ENCODE assay signal across 21 mouse cellular contexts in the genomic region with DNA sequence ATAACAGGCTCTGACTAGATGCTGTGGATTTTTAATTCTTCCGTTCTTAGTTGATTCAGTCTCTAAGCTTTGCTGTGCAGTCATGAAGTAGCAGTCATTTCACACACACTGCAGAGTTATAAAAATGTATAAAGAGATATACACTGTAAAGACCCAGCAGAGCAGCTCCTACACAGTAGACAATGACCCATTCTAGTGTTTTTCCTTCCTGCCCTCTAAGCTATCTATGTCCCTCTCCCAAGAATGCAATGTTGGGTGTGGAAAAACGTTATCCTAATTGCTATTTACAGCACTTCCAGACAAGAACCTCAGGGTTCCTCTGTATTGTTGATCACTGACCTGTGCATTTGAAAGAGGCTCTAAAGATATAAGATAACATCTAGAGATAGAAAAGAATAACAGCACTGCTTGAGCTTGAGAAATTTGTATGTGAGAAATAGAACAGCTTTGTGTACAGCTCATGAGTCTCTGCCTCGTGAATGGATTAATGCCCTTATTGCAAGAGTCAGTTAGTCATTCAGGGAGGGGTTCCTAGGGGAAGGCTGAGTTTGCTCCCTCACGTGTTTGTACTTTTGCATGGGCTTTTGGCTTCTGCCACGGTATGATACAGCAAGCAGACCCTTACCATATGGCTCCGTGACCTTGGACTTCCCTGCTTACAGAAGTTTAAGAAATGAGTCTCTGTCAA.
DNase-seq lines count a peak whose midpoint lies in the region; ATAC-seq and TF ChIP-seq lines count a peak whose summit lies in the region.
"Had no signal": no experiment of that assay in that cellular context is flagged by ENCODE, and none has a peak within 500 bp of the region (broad histone marks: within the 10 kb centered on the region; RNA-seq: fewer than 3 reads in every experiment).

No protein-coding gene starts in this region.

- no peak overlapping the region for H3K4me3 ChIP-seq in heart, embryonic 12.5 days
- no peak overlapping the region for H3K4me3 ChIP-seq in embryonic facial prominence, embryonic 11.5 days (ENCODE audit: low read depth, low read length)
- H3K4me3 ChIP-seq in intestine, postnatal 0 days (ENCODE audit: low read depth, low read length), result no peak overlapping the region
- H3K4me3 ChIP-seq: limb, embryonic 12.5 days; liver, embryonic 13.5 days had no signal

- H3K4me2 ChIP-seq in heart, embryonic 12.5 days, result no peak overlapping the region
- H3K4me2 ChIP-seq in embryonic facial prominence, embryonic 11.5 days (ENCODE audit: low read depth, low read length), result no peak overlapping the region
- no peak overlapping the region for H3K4me2 ChIP-seq in intestine, postnatal 0 days (replicated peaks; ENCODE audit: low read depth)
- H3K4me2 ChIP-seq: limb, embryonic 12.5 days; liver, embryonic 13.5 days had no signal

- ATAC-seq in heart, embryonic 12.5 days (ENCODE audit: insufficient number of reproducible peaks, low FRiP score), result no peak
- ATAC-seq in embryonic facial prominence, embryonic 11.5 days (replicated peaks; ENCODE audit: insufficient number of reproducible peaks, low FRiP score, low TSS enrichment, low read depth), result no peak; the same call in 1 of the 2 replicates
- ATAC-seq in intestine, postnatal 0 days, result 0 out of 2 replicates have a peak, but pooled peaks have one; percentile 13
- ATAC-seq: forebrain, postnatal 0 days; hindbrain, embryonic 16.5 days; midbrain, embryonic 16.5 days; Patski had no signal

- WGBS in heart, embryonic 12.5 days, result 35% methylated on average over 6 of the region's 6 CpGs
- 29% methylated on average over 6 of the region's 6 CpGs for WGBS in embryonic facial prominence, embryonic 11.5 days
- 17% methylated on average over 6 of the region's 6 CpGs for WGBS in intestine, postnatal 0 days

- peaks cover 13% of the 10 kb centered on the region for H3K4me1 ChIP-seq in heart, embryonic 12.5 days (replicated peaks)
- no peaks in the 10 kb centered on the region for H3K4me1 ChIP-seq in embryonic facial prominence, embryonic 11.5 days (ENCODE audit: control insufficient read depth, insufficient read depth, low read length)
- H3K4me1 ChIP-seq in intestine, postnatal 0 days (replicated peaks; ENCODE audit: control insufficient read depth, insufficient read depth, low read length), result peaks cover 3% of the 10 kb centered on the region; the same call in 1 of the 2 replicates
- H3K4me1 ChIP-seq: limb, embryonic 12.5 days; liver, embryonic 13.5 days had no signal

- no peak for TF ChIP-seq CTCF in intestine, postnatal 0 days (IDR thresholded peaks at IDR 0.05; ENCODE audit: low read depth)

- no peaks in the 10 kb centered on the region for H3K27me3 ChIP-seq in heart, embryonic 12.5 days (replicated peaks)
- H3K27me3 ChIP-seq in embryonic facial prominence, embryonic 11.5 days (ENCODE audit: control insufficient read depth, insufficient read depth, low read length), result no peaks in the 10 kb centered on the region
- no peaks in the 10 kb centered on the region for H3K27me3 ChIP-seq in intestine, postnatal 0 days (replicated peaks; ENCODE audit: control insufficient read depth, insufficient read depth, low read length)
- H3K27me3 ChIP-seq: limb, embryonic 12.5 days; liver, embryonic 13.5 days; Patski had no signal

- intact Hi-C loops in heart, postnatal 14 days (cut with DNase I), result no loop called here

- no peak for DNase-seq in heart, postnatal 14 days
- peak; percentile 44 for DNase-seq in 3T3-L1 (ENCODE audit: low read depth, low spot score)
- DNase-seq in embryonic facial prominence, embryonic 11.5 days (ENCODE audit: low spot score), result peak; percentile 26
- DNase-seq in spleen, postnatal 4 days (ENCODE audit: low spot score in 2 of 2), result no peak
- no peak for DNase-seq in cerebellum, postnatal 14 days
- DNase-seq: cerebellum, postnatal 10 days; forebrain, postnatal 0 days; heart, adult 11 months; kidney, adult 2 months; kidney, postnatal 14 days; layer of hippocampus, adult 9-11 months; liver, embryonic 13.5 days; lung, postnatal 10 days; spleen, adult 18-20 months; thymus, postnatal 36 days had no signal

- H3K36me3 ChIP-seq in heart, embryonic 12.5 days, result no peaks in the 10 kb centered on the region
- no peaks in the 10 kb centered on the region for H3K36me3 ChIP-seq in embryonic facial prominence, embryonic 11.5 days (replicated peaks; ENCODE audit: control insufficient read depth, insufficient read depth, low read depth, low read length)
- H3K36me3 ChIP-seq in intestine, postnatal 0 days (ENCODE audit: control insufficient read depth, insufficient read depth), result no peaks in the 10 kb centered on the region
- H3K36me3 ChIP-seq: limb, embryonic 12.5 days; liver, embryonic 13.5 days had no signal

- H3K9me3 ChIP-seq in heart, embryonic 12.5 days (replicated peaks), result no peaks in the 10 kb centered on the region
- no peaks in the 10 kb centered on the region for H3K9me3 ChIP-seq in embryonic facial prominence, embryonic 11.5 days (replicated peaks; ENCODE audit: control insufficient read depth, low read length)
- no peaks in the 10 kb centered on the region for H3K9me3 ChIP-seq in intestine, postnatal 0 days (ENCODE audit: control insufficient read depth)
- H3K9me3 ChIP-seq: limb, embryonic 12.5 days; liver, embryonic 13.5 days had no signal

- peak overlapping the region; percentile 43; the same call in 1 of the 2 replicates for H3K27ac ChIP-seq in heart, embryonic 12.5 days (ENCODE audit: poor library complexity, severe bottlenecking)
- H3K27ac ChIP-seq in embryonic facial prominence, embryonic 11.5 days (replicated peaks; ENCODE audit: low read depth, low read length), result no peak overlapping the region
- H3K27ac ChIP-seq in intestine, postnatal 0 days (ENCODE audit: low read depth, low read length), result no peak overlapping the region
- H3K27ac ChIP-seq: limb, embryonic 12.5 days; liver, embryonic 13.5 days had no signal

- no peak overlapping the region for H3K9ac ChIP-seq in heart, embryonic 12.5 days
- H3K9ac ChIP-seq in embryonic facial prominence, embryonic 11.5 days (replicated peaks; ENCODE audit: low read length), result no peak overlapping the region
- H3K9ac ChIP-seq in intestine, postnatal 0 days (ENCODE audit: low read depth, low read length), result no peak overlapping the region
- H3K9ac ChIP-seq: forebrain, postnatal 0 days; limb, embryonic 12.5 days; liver, embryonic 13.5 days had no signal

Comparison
In these comparisons a context has a peak if more than half of its experiments do, and no peak if none do; other contexts are left out.
1. DNase-seq: peak in 3T3-L1 (single experiment) and embryonic facial prominence, embryonic 11.5 days (single experiment); none in heart, postnatal 14 days (0 of 2), spleen, postnatal 4 days (0 of 2) and cerebellum, postnatal 14 days (0 of 2).